Mouse (Mus musculus): Measurements from ENCODE around the gene Eprs.

- TF ChIP-seq CTCF (IDR thresholded peaks at IDR 0.05; ENCODE audit: extremely low read depth, insufficient read depth, low read length) (no peak), POLR2A (IDR thresholded peaks at IDR 0.05; ENCODE audit: extremely low read depth, insufficient read depth, low read length) (no peak)
Observed at GRCm38 (mm10) chr1:185333651-185334050, 29.2 kb upstream of the Eprs start.

All from cortical plate, adult 2 months (tissue).